Mouse (Mus musculus) lung, adult 2 months (tissue): ENCODE data around the gene Tmbim4.

ENCODE experiments used
- CTCF ChIP-seq: fragments of 200-500 bp; IDR thresholded peaks from 2 replicates; pipeline ENCODE4 v1.5.1; 2011; ENCODE audit warnings: mild to moderate bottlenecking, low read length, control low read depth; ENCODE audit not compliant: insufficient read depth
- POLR2A ChIP-seq: fragments of 200-500 bp; IDR thresholded peaks from 2 replicates; pipeline ENCODE4 v1.6.1; 2011; ENCODE audit warnings: low read depth, mild to moderate bottlenecking, control low read depth, low read length, borderline replicate concordance; ENCODE audit errors: extremely low read depth

- TF ChIP-seq POLR2A (no peak), CTCF (no peak)
Observed at GRCm38 (mm10) chr10:120151672-120152071, 49.7 kb upstream of the Tmbim4 start.
